Mouse (Mus musculus) liver, embryonic 16.5 days (tissue): ENCODE measurements at regions not wholly inside any gene's neighbourhood (a gene's known extent, or its start where the extent isn't known, plus 50 kb on each side); places are given as distances from the start of the nearest gene placed in this dataset.

Source experiments
- ATAC-seq: fragments of 200-750 bp; cut with Nextera tagmentation; 2 replicates; pipeline ENCODE4 v1.8.0; 2017; ENCODE audit warnings: low read depth, mild to moderate bottlenecking, moderate number of reproducible peaks, moderate library complexity
- H3K27ac ChIP-seq: fragments of 300-500 bp; sonication (generic); 2 replicates; pipeline ENCODE4 v1.5.1; 2014; ENCODE audit warnings: mild to moderate bottlenecking, low read length
- H3K27me3 ChIP-seq: fragments of 300-500 bp; sonication (generic); 2 replicates; pipeline ENCODE4 v1.6.1; 2014; ENCODE audit warnings: low read depth, low read length, mixed read lengths; ENCODE audit not compliant: control insufficient read depth, insufficient read depth
- H3K36me3 ChIP-seq: fragments of 300-500 bp; sonication (generic); 2 replicates; pipeline ENCODE4 v1.6.1; 2014; ENCODE audit warnings: mild to moderate bottlenecking; ENCODE audit not compliant: control insufficient read depth, insufficient read depth
- H3K4me1 ChIP-seq: fragments of 300-500 bp; sonication (generic); 2 replicates; pipeline ENCODE4 v1.6.1; 2014; ENCODE audit warnings: low read depth, low read length, mixed read lengths; ENCODE audit not compliant: control insufficient read depth
- H3K4me2 ChIP-seq: fragments of 300-500 bp; sonication (generic); 2 replicates; pipeline ENCODE4 v1.6.1; 2014; ENCODE audit warnings: low read depth, low read length, mixed read lengths
- H3K4me3 ChIP-seq: fragments of 300-500 bp; sonication (generic); 2 replicates; pipeline ENCODE4 v1.5.1; 2014; ENCODE audit warnings: low read depth, mild to moderate bottlenecking, low read length
- H3K9ac ChIP-seq: fragments of 300-500 bp; sonication (generic); 2 replicates; pipeline ENCODE4 v1.6.1; 2014; ENCODE audit warnings: low read depth, low read length
- H3K9me3 ChIP-seq: fragments of 300-500 bp; sonication (generic); replicated peaks from 2 replicates; pipeline ENCODE4 v1.6.1; 2016; ENCODE audit warnings: low read length; ENCODE audit not compliant: control insufficient read depth
- WGBS: fragments of 180-500 bp; shearing (Covaris S2); extraction: QIAGEN DNeasy Blood & Tissue Kit; methylation state at CpG from one replicate; pipeline ENCODE4 v1.1.7; 2014; ENCODE audit not compliant: insufficient replicate concordance; 5-methylcytosine and 5-hydroxymethylcytosine counted together

DNA sequence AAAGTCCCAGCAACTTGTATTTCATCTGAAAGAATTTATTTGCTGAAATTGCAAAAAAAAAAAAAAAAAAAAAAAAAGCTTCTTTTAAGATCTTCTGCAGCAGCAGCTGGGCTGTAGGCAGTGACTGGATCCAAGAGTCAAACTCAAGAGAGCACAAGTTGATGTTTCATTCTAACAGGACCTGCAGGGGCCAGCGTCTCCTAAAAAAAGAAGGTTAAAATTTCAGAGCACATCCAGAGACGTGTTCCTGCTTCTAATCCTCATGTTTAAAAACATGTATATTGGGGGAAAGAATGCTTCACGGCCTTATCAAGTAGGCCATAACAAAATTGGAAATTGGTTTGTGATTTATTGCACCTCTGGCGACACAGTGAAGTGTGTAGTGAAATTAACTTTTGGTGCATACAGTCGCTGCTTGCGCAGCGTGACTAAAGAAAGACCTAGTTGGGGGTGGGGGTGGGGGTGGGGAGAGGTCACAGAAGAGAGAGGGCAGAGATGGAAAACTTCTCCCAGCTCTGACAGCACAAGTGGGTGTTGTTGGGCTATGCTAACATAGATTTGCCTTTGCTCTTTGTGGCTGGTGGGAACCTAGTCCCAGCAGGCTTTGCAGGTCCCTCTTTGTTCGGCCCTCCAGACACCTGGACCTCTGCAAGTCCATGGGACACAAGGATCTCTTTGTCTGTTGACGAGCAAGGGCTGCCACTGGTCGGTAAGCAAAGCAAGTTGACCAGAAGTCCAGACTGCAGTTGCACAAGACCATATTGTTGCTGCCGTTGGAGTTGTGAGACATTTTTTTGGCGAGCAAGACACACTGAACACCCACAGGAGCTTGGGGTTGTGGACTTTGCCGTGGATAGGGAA is 155.7 kb upstream of the Slc30a5 start:
- no peaks in the 10 kb centered on the region for H3K36me3 ChIP-seq
- no peak overlapping the region for H3K4me2 ChIP-seq
- no peak for ATAC-seq
- H3K9ac ChIP-seq = no peak overlapping the region
- no peak overlapping the region for H3K27ac ChIP-seq
- no peak overlapping the region for H3K4me3 ChIP-seq
- no peaks in the 10 kb centered on the region for H3K9me3 ChIP-seq
- no peaks in the 10 kb centered on the region for H3K27me3 ChIP-seq
- H3K4me1 ChIP-seq = no peaks in the 10 kb centered on the region
- 59% methylated on average over 13 of the region's 13 CpGs for WGBS

DNA sequence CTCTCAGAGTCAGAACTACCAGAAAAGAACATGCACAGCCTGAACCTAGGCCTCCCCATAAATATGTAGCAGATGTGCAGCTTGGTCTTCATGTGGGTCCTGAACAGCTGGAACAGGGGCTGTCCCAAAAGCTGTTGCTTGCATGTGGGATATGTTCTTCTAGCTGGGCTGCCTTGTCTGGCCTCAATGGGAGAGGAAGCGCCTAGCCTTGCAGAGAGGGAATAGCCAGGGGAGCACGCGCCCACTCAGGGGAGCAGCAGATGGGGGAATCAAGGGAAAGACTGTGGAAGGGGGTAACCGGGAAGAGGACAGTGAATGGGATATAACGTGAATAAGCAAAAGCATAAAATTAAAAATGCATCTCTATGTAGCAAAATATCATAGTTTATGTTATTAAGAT is 154.9 kb upstream of the Slc30a5 start:
- Histone ChIP-seq H3K4me1 (no peaks in the 10 kb centered on the region), H3K4me3 (no peak overlapping the region), H3K4me2 (no peak overlapping the region), H3K27ac (no peak overlapping the region), H3K36me3 (no peaks in the 10 kb centered on the region), H3K9ac (no peak overlapping the region), H3K9me3 (no peaks in the 10 kb centered on the region), H3K27me3 (no peaks in the 10 kb centered on the region)
- no peak for ATAC-seq
- WGBS = 72% methylated on average over 5 of the region's 5 CpGs

DNA sequence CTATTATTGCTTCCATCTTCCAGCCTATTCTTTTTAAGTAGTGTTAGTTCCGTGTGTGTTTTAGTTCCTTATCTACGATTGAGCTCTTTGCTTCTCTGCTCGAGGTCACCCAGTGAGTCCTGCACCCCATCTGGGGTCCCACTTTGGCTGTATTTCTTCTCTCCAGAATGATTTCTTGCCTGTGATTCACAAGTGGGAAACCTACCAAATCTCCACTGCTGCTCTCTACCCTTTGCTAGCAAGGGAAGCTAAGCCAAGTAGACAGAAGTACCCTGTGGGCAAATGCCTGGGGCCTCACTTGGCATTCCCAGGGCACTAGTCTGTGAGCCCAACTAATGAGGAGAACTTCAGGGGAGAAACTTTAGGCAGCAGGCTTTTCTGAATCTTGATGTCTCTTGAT is 142.5 kb upstream of the Slc30a5 start:
- 47% methylated on average over 3 of the region's 3 CpGs for WGBS
- Histone ChIP-seq H3K27me3 (no peaks in the 10 kb centered on the region), H3K4me2 (no peak overlapping the region), H3K4me1 (no peaks in the 10 kb centered on the region), H3K36me3 (no peaks in the 10 kb centered on the region), H3K4me3 (no peak overlapping the region), H3K27ac (no peak overlapping the region), H3K9ac (no peak overlapping the region), H3K9me3 (no peaks in the 10 kb centered on the region)
- ATAC-seq = no peak

DNA sequence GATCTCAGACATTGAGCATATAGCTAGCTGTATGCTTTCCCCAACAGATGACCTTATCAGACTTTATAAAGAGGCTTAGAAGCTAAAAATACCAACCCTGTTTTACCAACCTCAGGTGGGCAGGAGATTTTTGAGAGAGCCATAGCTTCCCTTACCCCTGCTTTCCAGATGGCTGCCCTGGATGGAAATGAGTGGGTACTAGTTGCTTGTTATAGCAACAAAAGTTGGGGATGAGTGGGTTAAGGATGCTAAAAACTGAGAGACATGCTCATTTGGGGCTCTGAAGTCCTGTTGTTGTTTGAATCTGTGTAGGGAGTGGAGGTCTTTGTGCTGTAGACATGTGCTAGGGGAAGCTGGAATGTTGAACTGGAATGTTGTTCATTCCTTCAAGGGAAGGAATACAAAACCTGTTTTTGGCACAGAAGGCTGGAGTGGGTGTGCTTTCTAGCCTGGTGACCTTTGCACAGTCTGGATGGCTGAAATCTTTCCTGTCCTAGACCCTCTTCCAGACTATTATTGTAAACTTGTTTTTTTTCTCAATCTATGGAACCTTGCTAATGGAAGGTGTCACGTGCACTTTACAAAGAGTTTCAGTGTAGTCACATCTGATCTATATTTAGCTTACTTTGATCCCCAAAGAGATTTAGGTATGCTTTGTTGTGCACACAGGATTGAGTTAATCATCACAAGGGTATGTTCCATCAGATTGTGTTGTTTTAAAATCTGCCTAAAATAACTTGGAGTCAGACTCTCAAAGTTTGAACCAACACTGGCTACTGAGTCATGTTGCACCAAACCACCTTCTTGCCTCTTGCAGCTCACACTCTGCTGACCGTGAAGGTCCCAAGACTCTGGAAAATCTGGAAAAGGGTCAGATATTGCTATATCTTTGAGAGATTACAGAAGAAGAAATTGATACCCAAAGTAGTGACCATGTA is 138.1 kb upstream of the Slc30a5 start:
- Histone ChIP-seq H3K27me3 (no peaks in the 10 kb centered on the region), H3K9me3 (no peaks in the 10 kb centered on the region), H3K27ac (no peak overlapping the region), H3K4me2 (no peak overlapping the region), H3K4me3 (no peak overlapping the region), H3K4me1 (no peaks in the 10 kb centered on the region), H3K36me3 (no peaks in the 10 kb centered on the region), H3K9ac (no peak overlapping the region)
- 57% methylated on average over 2 of the region's 2 CpGs for WGBS
- no peak for ATAC-seq

DNA sequence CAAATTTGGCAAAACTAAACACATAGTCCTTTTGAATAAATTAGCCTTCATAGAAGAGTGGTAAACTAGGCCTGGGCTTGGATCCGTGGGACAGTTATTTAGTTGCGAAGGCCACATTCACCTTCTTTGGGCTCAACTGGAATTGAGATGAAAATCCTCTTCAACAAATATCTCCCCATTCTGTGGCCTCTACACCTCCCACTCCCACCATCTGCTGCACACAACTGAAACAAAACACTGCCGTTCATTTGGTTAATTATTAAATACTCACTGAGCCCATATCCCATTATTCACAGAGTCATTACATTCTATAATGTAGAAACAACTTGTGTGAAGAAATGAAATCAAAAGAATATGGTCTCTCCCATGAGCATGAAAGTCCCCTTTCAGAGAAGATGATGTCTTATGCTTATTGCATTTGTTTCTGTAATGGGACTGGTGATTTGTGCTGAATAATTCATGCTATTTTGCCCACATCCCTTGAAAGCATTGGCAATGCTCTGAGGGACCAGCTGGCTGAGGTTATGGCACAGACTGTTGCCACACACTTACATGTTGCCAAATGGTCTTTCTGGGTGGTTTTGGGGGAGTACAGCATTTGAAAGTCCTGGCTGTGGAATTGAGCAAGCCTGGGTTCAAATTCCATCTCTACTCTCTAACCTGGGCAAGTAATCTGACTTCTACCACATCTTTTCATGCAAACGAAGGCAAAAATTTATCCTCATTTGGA is 129.7 kb upstream of the Slc30a5 start:
- Histone ChIP-seq H3K27ac (no peak overlapping the region), H3K9ac (no peak overlapping the region), H3K9me3 (no peaks in the 10 kb centered on the region), H3K36me3 (no peaks in the 10 kb centered on the region), H3K4me3 (no peak overlapping the region), H3K27me3 (no peaks in the 10 kb centered on the region), H3K4me2 (no peak overlapping the region), H3K4me1 (no peaks in the 10 kb centered on the region)
- no peak for ATAC-seq
- 61% methylated on average over 4 of the region's 4 CpGs for WGBS

DNA sequence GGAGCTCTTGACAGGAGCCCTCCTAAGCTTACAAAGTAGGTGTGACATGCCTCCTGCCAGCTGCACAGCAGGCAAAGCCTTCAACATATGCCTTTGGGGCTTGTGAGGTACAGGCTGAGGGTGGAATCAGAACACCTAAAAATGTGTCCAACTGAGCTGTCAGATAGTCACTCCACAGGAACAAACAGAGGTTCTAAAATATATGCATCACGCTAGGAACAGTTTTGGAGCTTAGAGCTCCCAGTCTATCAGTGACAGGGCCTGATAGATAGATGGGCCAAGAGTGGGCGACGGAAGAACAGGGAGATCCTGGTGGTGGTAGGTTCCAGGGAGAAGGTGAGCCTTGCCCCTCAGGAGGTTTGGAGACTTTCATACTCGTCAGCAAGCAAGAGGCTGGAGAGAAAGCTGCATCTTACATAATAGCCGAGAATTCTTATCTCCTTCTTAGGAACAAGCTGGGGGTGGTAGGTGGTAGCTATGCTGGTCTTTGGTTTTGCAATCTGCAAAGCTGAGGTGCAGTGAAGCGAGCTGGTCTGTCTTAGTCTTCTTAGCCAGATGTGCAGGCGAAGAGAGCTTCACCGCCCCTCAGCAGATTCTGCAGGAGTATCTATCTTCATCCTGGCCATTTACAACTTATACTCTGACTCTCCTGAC is 121.5 kb upstream of the Slc30a5 start:
- Histone ChIP-seq H3K4me1 (no peaks in the 10 kb centered on the region), H3K4me3 (no peak overlapping the region), H3K27me3 (no peaks in the 10 kb centered on the region), H3K4me2 (no peak overlapping the region), H3K9me3 (no peaks in the 10 kb centered on the region), H3K9ac (no peak overlapping the region), H3K27ac (no peak overlapping the region), H3K36me3 (no peaks in the 10 kb centered on the region)
- ATAC-seq = no peak
- 53% methylated on average over 8 of the region's 8 CpGs for WGBS

DNA sequence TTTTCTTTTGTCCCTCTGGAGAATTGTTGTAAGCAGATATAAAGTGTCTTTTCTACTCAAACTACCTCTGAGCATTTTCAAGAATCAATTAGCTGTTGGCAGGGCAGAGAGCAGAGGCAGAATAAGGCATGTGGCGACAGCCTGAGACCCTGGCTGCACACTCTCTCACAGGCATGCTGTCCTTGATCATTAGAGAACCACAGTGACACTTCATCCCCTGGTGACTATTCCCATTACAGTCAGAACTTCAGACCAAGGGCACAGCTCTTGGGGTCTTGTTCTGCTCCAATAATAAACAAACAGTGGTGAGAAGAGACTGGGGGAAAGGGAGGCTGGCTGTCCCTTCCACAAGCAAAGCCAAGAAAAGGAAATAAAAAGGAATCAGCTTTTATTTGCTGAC is 120.9 kb upstream of the Slc30a5 start:
- H3K27ac ChIP-seq = no peak overlapping the region
- H3K4me3 ChIP-seq = no peak overlapping the region
- H3K4me1 ChIP-seq = no peaks in the 10 kb centered on the region
- H3K9ac ChIP-seq = no peak overlapping the region
- ATAC-seq = no peak
- no peaks in the 10 kb centered on the region for H3K36me3 ChIP-seq
- no peaks in the 10 kb centered on the region for H3K9me3 ChIP-seq
- H3K4me2 ChIP-seq = no peak overlapping the region
- 71% methylated on average over 1 of the region's 1 CpGs for WGBS
- no peaks in the 10 kb centered on the region for H3K27me3 ChIP-seq

DNA sequence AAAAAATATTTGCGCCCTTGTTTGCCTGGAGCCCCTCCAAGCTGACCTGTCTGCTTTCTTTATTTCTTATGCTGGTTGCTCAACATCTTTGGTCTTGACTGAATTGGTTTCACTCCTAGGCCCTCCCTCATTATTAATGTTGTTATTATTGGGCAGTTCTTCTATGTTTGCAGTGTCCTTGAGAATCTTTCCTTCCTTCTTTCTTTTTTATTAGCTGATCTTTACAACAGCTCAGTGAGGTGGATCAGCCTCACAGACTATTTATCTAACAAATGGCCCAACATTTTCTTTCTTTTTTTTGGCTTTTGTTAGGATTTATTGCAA is 117.9 kb upstream of the Slc30a5 start:
- H3K9ac ChIP-seq = no peak overlapping the region
- H3K36me3 ChIP-seq = no peaks in the 10 kb centered on the region
- H3K9me3 ChIP-seq = no peaks in the 10 kb centered on the region
- H3K4me1 ChIP-seq = no peaks in the 10 kb centered on the region
- no peak overlapping the region for H3K4me3 ChIP-seq
- H3K27me3 ChIP-seq = no peaks in the 10 kb centered on the region
- ATAC-seq = no peak
- no peak overlapping the region for H3K4me2 ChIP-seq
- H3K27ac ChIP-seq = no peak overlapping the region
- 42% methylated on average over 1 of the region's 1 CpGs for WGBS
